Mouse (Mus musculus): ENCODE data around the gene Mansc1. TPM values are rescaled to one million over a fixed set of nuclear protein-coding genes. Genes with fewer than 3 reads are reported as not detected.
"Not testable (repeated sequence)": the region's sequence is repeated elsewhere in the genome, so short reads cannot be mapped to it uniquely, and the experiment has no call there.

Gene Mansc1
- total RNA-seq (2017): 0.68 to 1.8 TPM (median 0.96 TPM) in 3 replicates

DNA sequence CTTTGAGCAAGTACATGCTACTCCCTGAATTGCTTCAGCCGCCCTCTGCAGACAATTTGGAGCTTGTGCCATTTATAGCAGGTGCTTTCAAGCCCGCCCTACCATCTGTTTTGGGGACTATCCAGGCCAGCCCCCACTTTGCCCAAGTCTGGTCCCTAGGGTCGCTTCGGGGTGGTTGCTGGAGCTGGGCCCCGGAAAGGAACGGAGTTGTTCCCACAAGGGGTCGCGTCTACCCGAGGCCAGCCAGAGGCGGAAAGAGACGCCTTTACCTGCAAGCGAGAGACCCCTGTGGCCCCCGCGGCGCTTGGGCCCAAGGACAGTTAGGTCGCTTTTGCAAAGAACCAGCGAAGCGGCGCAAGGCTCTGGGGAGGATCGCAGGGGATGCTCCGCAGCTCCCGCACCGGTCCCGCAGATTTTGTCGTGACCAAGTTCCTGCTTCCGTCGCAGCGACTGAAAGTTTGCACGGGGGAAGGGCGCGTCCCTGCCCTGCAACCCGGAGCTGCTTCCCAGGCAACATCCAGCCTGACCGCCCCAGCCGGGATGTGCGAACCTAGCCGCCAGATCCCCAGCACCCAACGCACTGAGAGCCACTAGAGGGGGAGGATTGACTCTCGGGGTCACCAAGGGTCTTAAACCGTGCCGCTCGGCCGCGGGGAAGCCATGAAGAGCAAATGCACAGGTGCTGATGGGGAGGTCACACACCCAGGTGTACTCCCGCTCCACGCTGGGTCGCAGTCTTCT is at the start of gene Mansc1:
Gene Mansc1, minus strand, starts transcription at position 542 of the 741 bp plus-strand sequence.
- ATAC-seq (replicated peaks; ENCODE audit: insufficient number of reproducible peaks, low FRiP score, low TSS enrichment, poor library complexity, severe bottlenecking): peak; percentile 33; the same call in 1 of the 2 replicates

DNA sequence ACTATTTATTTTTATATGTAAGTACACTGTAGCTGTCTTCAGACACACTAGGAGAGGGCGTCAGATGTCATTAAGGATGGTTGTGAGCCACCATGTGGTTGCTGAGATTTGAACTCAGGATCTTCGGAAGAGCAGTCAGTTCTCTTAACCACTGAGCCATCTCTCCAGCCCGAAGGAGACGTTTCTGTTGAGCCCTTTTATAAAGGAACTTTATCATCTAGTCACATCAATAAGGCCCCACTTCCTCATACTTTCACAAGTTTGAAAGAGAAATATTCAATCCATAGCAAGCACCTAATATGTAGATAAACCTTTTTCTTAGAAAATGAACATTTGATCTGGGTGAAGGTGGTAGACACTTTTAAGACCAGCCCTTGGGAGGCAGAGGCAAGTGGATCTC is 47.0 kb upstream of the Mansc1 start:
- ATAC-seq (replicated peaks; ENCODE audit: insufficient number of reproducible peaks, low FRiP score, low TSS enrichment, poor library complexity, severe bottlenecking): not testable (repeated sequence)

DNA sequence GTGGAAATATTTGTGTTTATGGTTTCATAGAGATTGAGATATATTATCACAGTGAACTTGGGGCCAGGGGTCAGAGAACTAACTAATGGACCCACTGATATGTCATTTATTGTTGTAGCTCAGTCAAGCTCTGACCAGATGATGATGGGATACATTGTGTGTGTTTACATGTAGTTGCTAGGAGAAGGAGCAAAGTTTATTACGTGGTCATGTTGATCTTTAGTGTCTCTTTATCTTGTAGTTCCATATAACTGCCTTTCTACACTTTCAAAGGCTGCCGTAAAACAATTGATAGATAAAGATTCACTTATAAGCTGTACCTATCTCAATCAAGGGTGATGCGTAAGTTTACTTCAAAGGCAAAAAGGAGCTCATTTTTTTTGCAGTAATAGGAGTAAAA is 45.7 kb upstream of the Mansc1 start:
- ATAC-seq (replicated peaks; ENCODE audit: insufficient number of reproducible peaks, low FRiP score, low TSS enrichment, poor library complexity, severe bottlenecking): no peak

DNA sequence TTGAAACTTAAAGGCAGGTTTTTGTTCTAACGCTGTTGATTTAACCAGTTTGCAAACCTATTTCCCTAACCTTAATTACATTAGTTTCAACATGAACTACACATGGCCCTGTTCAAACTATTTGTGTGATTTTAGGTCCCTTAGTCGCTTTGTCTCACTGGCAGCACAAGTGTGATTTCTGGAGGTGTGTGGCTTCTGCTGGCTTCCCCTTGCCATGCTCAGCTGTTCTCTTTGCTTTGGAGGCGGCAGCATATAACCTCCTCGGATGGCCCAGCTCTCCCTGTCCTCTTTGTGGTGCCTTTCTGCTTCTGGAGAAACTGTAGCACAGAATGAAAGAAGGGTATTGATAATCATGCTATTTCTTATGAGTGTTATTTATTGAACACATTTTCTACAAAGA is 45.2 kb upstream of the Mansc1 start:
- ATAC-seq (replicated peaks; ENCODE audit: insufficient number of reproducible peaks, low FRiP score, low TSS enrichment, poor library complexity, severe bottlenecking): no peak

DNA sequence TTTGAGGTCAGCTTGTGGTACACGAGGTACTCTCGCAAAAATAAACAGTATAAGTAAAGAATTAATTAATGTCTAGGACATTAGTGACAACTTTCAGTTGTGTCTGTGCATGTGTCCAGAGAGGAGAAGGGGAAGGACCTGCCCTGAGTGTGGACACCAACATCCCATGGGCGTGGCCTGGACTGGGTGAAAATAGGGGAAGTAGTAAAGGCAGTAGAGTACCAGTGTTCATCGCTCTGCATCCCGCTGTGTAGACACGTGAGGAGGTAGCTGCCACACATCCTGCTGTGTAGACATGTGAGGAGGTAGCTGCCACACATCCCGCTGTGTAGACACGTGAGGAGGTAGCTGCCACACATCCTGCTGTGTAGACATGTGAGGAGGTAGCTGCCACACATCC is 41.4 kb upstream of the Mansc1 start:
- ATAC-seq (replicated peaks; ENCODE audit: insufficient number of reproducible peaks, low FRiP score, low TSS enrichment, poor library complexity, severe bottlenecking): peak; percentile 99

DNA sequence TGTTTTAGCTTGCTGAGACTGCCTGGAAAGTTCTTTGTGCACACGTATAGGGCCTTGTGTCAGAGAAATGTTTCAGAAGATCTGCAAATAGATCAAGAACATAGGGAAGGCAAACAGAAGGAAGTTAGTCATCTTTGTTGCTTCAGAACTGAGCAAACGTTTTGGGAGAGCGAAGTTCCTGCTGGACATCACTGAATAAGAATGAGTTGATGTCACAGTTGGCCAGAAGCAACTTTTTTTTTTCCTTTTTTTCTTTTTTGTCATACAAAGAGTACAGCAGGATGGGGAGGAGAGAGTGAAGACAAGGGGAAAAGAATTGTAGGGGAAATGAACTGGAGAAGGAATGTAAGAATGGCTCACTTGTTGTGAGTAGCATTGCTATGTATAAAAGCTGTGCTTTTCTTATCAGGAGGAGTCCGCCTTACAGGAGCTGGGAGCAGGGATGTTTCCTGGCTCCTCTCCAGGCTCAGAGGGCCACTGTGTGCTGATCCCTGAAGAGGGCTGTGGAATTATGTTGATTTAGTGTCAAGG is 38.7 kb upstream of the Mansc1 start:
- ATAC-seq (replicated peaks; ENCODE audit: insufficient number of reproducible peaks, low FRiP score, low TSS enrichment, poor library complexity, severe bottlenecking): no peak

DNA sequence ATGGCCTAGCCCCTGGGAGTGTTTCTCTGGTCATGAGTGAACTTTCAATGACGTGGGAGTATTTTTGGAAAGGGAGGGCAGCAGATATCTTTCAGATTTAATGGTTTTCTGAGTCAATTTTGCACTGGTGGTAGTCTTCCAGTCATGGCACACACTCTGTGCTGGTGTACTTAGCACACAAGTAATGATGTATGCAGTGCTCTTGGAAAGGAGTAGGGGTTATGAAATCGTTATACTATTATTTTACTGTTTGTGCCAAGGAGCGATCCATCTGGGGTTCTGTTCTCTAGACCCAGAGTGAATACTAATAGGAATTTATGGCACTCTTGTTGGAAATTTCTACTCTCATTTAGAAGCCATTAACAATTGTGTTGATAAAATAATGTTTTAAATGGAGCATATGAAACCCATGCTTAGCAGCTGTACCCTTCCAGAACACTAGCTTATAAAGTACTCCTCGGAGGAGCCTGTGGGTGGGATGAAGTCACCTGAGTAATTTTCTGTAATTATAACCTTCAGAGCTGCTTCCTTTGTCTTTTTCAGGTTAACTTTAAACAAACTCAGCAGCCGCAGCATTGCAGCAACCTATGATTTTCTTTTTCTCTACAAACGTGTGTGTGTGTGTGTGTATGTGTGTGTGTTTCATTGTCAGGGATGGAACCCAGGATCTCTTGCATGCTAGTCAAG is 37.0 kb upstream of the Mansc1 start:
- no peak for ATAC-seq (replicated peaks; ENCODE audit: insufficient number of reproducible peaks, low FRiP score, low TSS enrichment, poor library complexity, severe bottlenecking)

DNA sequence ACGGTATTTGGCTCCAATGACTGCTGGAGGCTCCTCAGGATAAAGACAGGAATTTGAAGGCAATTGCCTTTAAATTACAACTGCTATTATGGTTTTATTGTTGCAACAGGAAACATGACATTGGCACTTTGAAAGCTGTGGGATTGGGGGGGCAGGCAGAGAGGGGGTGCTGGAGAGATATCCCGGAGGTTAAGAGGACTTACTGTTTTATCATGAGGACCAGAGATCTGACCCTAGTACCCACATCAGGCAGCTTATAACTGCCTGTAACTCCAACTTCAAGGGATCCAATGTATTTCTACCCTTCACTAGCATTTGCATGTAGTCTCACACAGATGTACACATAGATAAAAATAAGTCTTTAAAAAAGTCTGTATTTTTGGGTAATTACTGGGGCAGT is 36.2 kb upstream of the Mansc1 start:
- ATAC-seq (replicated peaks; ENCODE audit: insufficient number of reproducible peaks, low FRiP score, low TSS enrichment, poor library complexity, severe bottlenecking): no peak

DNA sequence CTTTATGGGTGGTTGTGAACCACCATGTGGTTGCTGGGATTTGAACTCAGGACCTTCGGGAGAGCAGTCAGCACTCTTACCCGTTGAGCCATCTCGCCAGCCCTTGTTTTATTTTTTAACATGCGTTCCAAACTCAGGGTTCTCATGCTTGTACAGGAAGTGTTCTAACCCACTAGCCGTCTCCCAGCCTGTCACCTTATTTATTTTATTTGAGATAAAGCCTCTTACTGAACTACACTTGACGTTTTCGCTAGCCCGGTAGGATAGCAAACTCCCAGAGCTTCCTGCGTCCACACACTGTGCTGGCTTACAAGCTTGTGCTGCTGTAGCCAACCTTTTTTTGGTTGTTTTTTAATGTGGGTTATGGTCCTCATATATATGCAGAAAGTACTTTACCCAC is 33.5 kb upstream of the Mansc1 start:
- no peak for ATAC-seq (replicated peaks; ENCODE audit: insufficient number of reproducible peaks, low FRiP score, low TSS enrichment, poor library complexity, severe bottlenecking)

DNA sequence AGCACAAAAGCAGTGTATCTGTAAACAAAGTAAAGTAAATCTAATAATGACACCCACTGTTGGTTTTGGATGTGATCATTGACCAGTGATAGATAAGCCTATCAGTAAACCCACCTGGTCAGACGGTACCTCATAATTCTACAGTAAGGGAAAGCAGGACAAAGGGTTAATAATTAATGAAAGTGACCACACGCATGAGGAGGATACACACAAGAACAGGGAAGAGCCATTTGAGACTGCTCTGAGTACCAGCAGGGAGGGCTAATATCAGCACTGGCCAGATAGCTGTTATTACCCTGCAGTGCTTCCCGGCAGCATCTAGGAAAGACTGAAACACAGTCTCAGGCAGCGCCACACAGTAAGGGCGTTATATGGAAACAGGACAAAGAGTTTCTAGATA is 32.3 kb upstream of the Mansc1 start:
- no peak for ATAC-seq (replicated peaks; ENCODE audit: insufficient number of reproducible peaks, low FRiP score, low TSS enrichment, poor library complexity, severe bottlenecking)

DNA sequence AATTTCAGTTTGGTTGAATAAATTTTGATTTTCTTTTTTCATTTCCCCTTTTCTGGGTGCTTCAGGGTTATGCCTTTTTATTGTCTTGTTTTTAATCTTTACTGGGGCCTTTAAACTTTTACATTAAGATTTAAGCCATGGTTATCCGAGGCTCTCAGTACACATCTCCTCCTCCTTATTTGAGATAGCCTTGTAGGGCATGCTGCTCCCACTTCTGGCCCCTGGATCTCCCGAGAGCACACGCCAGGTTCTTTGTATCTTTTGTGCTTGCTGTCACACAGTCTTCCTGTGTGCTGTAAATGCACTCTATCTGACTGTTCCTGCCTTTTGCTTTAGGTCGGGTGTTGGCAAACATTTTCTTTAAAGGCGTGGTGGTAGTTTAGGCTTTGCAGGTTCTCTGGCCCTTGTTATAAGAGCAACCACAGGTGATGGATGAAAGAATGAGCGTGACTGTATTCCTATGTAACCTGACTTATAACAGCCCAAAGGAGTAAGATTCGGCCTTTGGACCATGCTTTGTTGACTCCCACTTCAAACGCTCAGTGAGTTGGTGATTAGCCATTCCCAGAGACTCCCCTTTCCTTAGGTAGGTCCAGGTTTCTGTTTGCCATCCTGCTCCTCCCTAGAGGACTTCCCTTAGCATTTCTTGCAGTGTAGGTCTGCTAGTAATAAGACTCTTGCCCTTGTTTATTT is 28.6 kb upstream of the Mansc1 start:
- ATAC-seq (replicated peaks; ENCODE audit: insufficient number of reproducible peaks, low FRiP score, low TSS enrichment, poor library complexity, severe bottlenecking): no peak

DNA sequence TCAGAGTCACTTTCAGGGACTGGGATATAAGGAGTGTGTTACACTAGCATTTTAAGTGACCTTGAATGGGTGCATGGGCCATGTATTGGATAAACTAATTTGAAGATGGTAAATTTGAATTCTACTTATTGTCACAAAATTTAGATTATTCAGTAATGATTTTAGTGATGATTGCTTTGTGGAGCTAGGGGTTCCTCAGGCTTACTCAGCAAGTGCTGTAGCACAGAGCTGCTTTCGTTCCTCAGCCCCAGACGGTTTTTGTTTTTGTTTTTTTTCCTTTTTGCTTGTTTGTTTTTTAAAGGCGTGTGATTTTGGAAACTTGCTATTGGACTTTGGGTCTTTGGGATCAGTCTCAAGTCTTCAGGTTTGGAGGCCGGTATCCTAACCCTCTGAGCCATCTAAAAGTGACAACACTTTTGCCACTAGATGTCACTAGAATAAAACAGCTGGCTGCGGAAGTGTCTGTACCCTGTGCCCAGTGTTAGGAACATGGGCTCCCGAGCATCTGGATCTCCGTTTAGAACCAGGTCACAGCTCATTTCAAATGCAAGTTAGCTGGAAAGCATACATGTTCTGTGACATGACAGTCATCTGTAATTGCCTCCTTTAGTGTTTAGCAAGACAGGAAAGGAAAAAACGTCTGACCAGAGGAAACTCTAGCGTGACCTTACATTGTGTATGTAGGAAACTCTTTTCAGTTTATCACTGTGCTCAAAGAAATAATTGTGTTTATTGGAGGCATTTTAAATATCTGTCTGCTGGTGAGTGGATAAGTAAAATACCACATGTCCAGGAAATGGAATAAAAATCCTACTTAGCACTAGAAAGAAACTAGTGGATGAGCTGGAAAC is 27.0 kb upstream of the Mansc1 start:
- peak; percentile 78 for ATAC-seq (replicated peaks; ENCODE audit: insufficient number of reproducible peaks, low FRiP score, low TSS enrichment, poor library complexity, severe bottlenecking)

DNA sequence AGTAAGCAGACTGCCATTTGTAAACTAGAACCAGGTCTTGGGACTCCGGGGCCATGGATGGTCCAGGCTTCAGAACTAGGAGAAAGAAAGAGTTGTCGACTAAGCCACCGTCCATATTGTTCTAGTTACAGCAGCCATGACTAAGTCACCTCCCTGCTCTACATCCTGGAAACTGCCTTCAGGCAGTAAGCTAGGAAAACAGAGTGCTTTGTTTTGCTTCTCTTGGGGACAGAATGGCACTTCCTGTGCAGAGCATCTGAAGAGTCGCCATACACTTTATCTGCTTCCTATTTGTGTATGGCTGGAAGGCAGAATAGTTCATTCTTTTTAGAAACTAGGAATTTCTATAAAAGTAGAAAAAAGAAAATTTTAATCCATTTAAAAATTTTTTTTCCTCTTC is 24.2 kb upstream of the Mansc1 start:
- ATAC-seq (replicated peaks; ENCODE audit: insufficient number of reproducible peaks, low FRiP score, low TSS enrichment, poor library complexity, severe bottlenecking): no peak

DNA sequence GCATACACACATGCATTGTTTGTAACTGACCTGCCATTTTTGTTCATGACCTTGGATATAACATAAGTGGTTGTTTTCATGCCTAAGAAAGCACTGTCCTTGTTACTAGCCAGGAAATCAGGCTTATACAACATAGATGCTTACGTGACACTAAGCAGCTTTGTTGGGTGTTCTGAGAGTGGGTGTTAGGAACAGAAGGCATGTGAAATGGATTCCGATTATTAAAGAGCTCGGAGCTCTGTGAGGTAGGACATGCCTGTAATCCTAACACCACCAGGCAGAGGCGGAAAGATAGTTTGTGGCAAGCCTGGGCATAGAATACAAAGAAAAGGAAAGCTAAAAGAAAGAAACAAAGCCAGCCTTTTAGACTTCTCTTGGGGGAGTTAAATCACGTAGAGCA is 16.1 kb upstream of the Mansc1 start:
- ATAC-seq (replicated peaks; ENCODE audit: insufficient number of reproducible peaks, low FRiP score, low TSS enrichment, poor library complexity, severe bottlenecking): no peak

DNA sequence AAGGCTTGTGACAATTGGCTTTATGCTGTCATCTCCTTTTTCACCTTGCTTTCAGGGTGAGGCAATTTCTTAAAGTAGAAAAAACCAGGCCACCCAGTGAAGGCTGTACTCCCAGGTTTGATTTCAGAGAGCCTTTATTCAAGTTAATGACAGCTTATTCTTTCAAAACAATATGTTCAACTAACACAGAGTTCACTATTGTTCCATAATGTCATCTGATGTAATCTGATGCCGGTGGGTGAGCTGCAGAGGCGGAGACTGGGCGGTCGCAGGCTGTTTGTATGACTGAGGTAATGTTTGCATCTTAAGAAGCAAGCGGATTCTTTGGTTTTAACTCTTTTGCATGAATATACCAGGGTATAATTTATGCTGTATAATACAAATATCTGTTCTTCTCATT is 15.3 kb upstream of the Mansc1 start:
- no peak for ATAC-seq (replicated peaks; ENCODE audit: insufficient number of reproducible peaks, low FRiP score, low TSS enrichment, poor library complexity, severe bottlenecking)

DNA sequence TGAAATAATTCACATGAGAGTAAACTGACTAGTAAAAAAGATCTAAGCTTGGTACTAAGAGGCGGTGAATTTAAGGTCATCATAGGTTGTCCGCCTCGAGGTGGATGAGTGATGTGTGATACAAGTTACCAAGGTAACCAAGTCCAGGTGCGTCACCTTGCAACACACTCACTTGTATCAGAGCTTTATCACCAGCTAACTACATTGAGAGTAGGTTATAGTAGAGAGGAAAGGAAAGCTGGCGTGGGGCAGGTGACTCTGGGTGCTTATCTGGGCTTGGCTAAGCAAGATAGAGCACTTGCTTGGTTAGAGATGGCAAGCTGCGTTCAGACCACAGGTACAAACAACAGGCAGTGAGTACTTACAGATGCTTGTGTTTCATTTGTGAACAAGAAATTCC is 14.5 kb upstream of the Mansc1 start:
- ATAC-seq (replicated peaks; ENCODE audit: insufficient number of reproducible peaks, low FRiP score, low TSS enrichment, poor library complexity, severe bottlenecking): no peak

DNA sequence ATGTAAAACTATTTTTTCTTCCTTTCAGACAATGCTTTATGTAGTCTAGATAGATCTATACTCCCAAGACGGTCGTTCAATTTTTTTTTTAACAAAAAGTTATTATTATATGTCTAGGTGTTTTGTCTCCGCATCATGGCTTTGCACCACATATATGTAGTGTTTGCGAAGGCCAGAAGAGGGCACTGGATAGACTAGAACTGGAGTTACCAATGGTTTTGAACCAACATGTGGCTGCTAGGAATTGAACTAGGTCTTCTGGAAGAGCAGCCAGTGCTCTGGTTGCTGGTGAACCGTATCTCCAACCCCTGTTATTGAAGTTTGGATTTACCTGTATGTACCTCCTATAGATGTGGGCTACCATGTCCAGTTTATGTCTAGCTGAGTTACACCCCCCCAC is 11.0 kb upstream of the Mansc1 start:
- no peak for ATAC-seq (replicated peaks; ENCODE audit: insufficient number of reproducible peaks, low FRiP score, low TSS enrichment, poor library complexity, severe bottlenecking)

DNA sequence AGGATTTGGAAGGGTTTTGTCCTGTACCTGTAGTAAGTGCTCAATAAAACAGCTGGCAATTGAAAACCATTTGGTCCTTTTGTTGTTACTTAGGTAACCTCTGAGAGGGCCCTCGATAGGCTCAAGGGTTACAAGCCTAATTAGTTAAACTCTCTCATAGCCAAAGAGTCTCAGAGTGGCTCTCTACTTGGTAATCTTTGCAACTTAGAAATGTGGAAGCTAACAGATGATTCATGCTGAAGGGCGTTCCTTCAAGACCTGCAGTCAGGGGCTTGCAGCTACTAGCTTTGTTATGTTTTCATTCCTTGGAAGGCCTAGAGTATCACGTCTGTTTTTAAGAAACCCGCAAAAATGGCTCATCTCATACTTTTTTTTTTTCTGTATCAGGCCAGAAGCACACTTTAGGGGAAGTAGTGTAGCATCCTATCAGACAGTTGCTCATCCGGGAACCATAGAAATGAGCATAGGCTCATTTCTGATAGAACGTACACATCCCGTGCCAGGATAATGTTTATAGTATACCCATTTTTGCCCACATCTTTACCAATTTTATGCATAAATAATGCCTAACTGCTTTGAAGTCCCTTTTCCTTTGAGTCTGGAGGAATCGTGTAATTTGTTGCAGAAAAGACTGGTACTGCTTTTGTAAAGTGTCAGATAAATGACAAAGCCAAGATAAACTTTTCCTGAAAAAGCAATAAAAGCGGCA is 9.6 kb upstream of the Mansc1 start:
- no peak for ATAC-seq (replicated peaks; ENCODE audit: insufficient number of reproducible peaks, low FRiP score, low TSS enrichment, poor library complexity, severe bottlenecking)

All from monocyte, adult 5-6 weeks (primary cell).